Mouse (Mus musculus) MEL (cell line): Measurements from ENCODE around the gene 2410004P03Rik. TPM values are rescaled to one million over a fixed set of nuclear protein-coding genes. Genes with fewer than 3 reads are reported as not detected.
"Not testable (repeated sequence)": the region's sequence is repeated elsewhere in the genome, so short reads cannot be mapped to it uniquely, and the experiment has no call there.

Experiments
- DNase-seq: peaks from one replicate; pipeline ENCODE4 v3.0.0; 2011; ENCODE audit warnings: low read depth, low spot score
- H3K27ac ChIP-seq: 2 replicates; pipeline ENCODE4 v1.5.1; 2012; ENCODE audit warnings: low read depth, mild to moderate bottlenecking, control low read depth, low read length, moderate library complexity; ENCODE audit not compliant: control insufficient read depth
- H3K27me3 ChIP-seq, 2 experiments: fragments of 150-350 bp in 1 of 2; sonication (generic) in 1 of 2; 2 replicates each; pipeline ENCODE4 v1.6.1; 2012; ENCODE audit warnings: low read length in 2 of 2, mild to moderate bottlenecking in 2 of 2, improper control_type of control experiment in 1 of 2, moderate library complexity in 1 of 2; ENCODE audit not compliant: insufficient read depth in 2 of 2, control insufficient read depth in 1 of 2
- H3K36me3 ChIP-seq, 2 experiments: 2 replicates each; pipeline ENCODE4 v1.6.1; 2012 to 2014; ENCODE audit warnings: low read length in 2 of 2, improper control_type of control experiment in 1 of 2, inconsistent platforms in 1 of 2, mild to moderate bottlenecking in 1 of 2; ENCODE audit not compliant: insufficient read depth in 2 of 2, control insufficient read depth in 1 of 2
- H3K4me1 ChIP-seq, 2 experiments: fragments of 150-350 bp in 1 of 2; sonication (generic) in 1 of 2; 2 replicates each; pipeline ENCODE4 v1.6.1; 2012; ENCODE audit warnings: low read length in 2 of 2, improper control_type of control experiment in 1 of 2, mild to moderate bottlenecking in 1 of 2; ENCODE audit not compliant: insufficient read depth in 2 of 2, control insufficient read depth in 1 of 2
- H3K4me3 ChIP-seq, 2 experiments: fragments of 150-350 bp in 1 of 2; sonication (generic) in 1 of 2; 2 replicates each; pipeline ENCODE4 v1.5.1; 2012; ENCODE audit warnings: low read depth in 2 of 2, low read length in 2 of 2, mild to moderate bottlenecking in 2 of 2, moderate library complexity in 2 of 2, control low read depth in 1 of 2, improper control_type of control experiment in 1 of 2; ENCODE audit not compliant: control insufficient read depth in 1 of 2, insufficient read depth in 1 of 2
- H3K79me2 ChIP-seq: 2 replicates; pipeline ENCODE4 v1.6.1; 2012; ENCODE audit warnings: mild to moderate bottlenecking, low read length, moderate library complexity; ENCODE audit not compliant: control insufficient read depth, poor library complexity, insufficient read depth
- H3K9ac ChIP-seq: 2 replicates; pipeline ENCODE4 v1.6.1; 2012; ENCODE audit warnings: low read depth, mild to moderate bottlenecking, control low read depth, low read length, moderate library complexity; ENCODE audit not compliant: control insufficient read depth, poor library complexity, severe bottlenecking
- H3K9me3 ChIP-seq: fragments of 150-350 bp; sonication (generic); replicated peaks from 2 replicates; pipeline ENCODE4 v1.6.1; 2012; ENCODE audit warnings: mild to moderate bottlenecking, low read length, improper control_type of control experiment, moderate library complexity; ENCODE audit not compliant: insufficient read depth
- CHD2 ChIP-seq: IDR thresholded peaks from 2 replicates; pipeline ENCODE4 v1.6.1; 2011; ENCODE audit warnings: low read length, improper control_type of control experiment
- EP300 ChIP-seq, 2 experiments: IDR thresholded peaks; 2 replicates each; pipeline ENCODE4 v1.6.1; 2011; ENCODE audit warnings: improper control_type of control experiment in 2 of 2, low read length in 2 of 2, low read depth in 1 of 2, mild to moderate bottlenecking in 1 of 2
- ETS1 ChIP-seq: IDR thresholded peaks from 2 replicates; pipeline ENCODE4 v1.6.1; 2012; ENCODE audit warnings: low read depth, mild to moderate bottlenecking, inconsistent platforms, low read length, improper control_type of control experiment, moderate library complexity
- GATA1 ChIP-seq: IDR thresholded peaks from 2 replicates; pipeline ENCODE4 v1.6.1; 2011; ENCODE audit warnings: low read depth, low read length, improper control_type of control experiment
- JUND ChIP-seq: IDR thresholded peaks from 2 replicates; pipeline ENCODE4 v1.6.1; 2011; ENCODE audit warnings: low read depth, mild to moderate bottlenecking, improper control_type of control experiment, low read length
- NRF1 ChIP-seq: IDR thresholded peaks from 2 replicates; pipeline ENCODE4 v1.6.1; 2014; ENCODE audit warnings: low read depth, mild to moderate bottlenecking, inconsistent platforms, low read length, improper control_type of control experiment, moderate library complexity; ENCODE audit not compliant: poor library complexity, insufficient read depth, severe bottlenecking
- SIN3A ChIP-seq: IDR thresholded peaks from 2 replicates; pipeline ENCODE4 v1.6.1; 2012; ENCODE audit warnings: low read length, improper control_type of control experiment, inconsistent platforms
- TAL1 ChIP-seq: IDR thresholded peaks from 2 replicates; pipeline ENCODE4 v1.6.1; 2012; ENCODE audit warnings: mild to moderate bottlenecking, inconsistent platforms, low read length, moderate library complexity, mixed read lengths
- TBP ChIP-seq: IDR thresholded peaks from 2 replicates; pipeline ENCODE4 v1.8.0; 2011; ENCODE audit warnings: low read depth, low read length, improper control_type of control experiment
- TCF12 ChIP-seq: IDR thresholded peaks from 2 replicates; pipeline ENCODE4 v1.6.1; 2014; ENCODE audit warnings: low read depth, mild to moderate bottlenecking, inconsistent platforms, low read length, improper control_type of control experiment, moderate library complexity
- polyA plus RNA-seq, 2 experiments: library from polyadenylated mRNA; stranded (reverse) in 1 of 2; unstranded in 1 of 2; fragments of >175 nt in 1 of 2; fragments of >200 nt in 1 of 2; gene quantifications; 2 replicates each; pipeline versions ENCODE4 v1.2.1 to v1.2.4; 2012; ENCODE audit warnings: low replicate concordance in 2 of 2, low read depth in 1 of 2; ENCODE audit not compliant: insufficient read length in 2 of 2, insufficient read depth in 1 of 2, missing spikeins in 1 of 2
- total RNA-seq: library from RNA; depleted of rRNA; stranded (reverse); fragments of 300-350 nt; gene quantifications from 2 replicates; pipeline ENCODE4 v1.2.3, GENCODE M21; 2012

Gene 2410004P03Rik
- total and polyA plus RNA-seq, 3 experiments, result 0.03 TPM; not detected in 2

- peaks cover 0 to 16% of the 10 kb centered on the region in 2 experiments; a peak in 2 of 4 replicates for H3K36me3 ChIP-seq
- TF ChIP-seq TBP (0 out of 2 replicates have a peak, but pooled peaks have one; percentile 29), TCF12 (0 out of 2 replicates have a peak, but pooled peaks have one; percentile 20), EP300 (IDR thresholded peaks at IDR 0.05; ENCODE audit: low read depth in 1 of 2, low read length in 2 of 2) (peak; percentile 70 to 78), GATA1 (peak; percentile 53), NRF1 (no peak), SIN3A (no peak; the same call in 1 of the 2 replicates), ETS1 (peak; percentile 64), JUND (no peak)
- no peaks in the 10 kb centered on the region for H3K27me3 ChIP-seq
- no peak overlapping the region; a peak in 1 of 4 replicates for H3K4me3 ChIP-seq
- no peak overlapping the region for H3K9ac ChIP-seq
- H3K4me1 ChIP-seq, result peaks cover 16 to 30% of the 10 kb centered on the region in 2 experiments
- no peaks in the 10 kb centered on the region for H3K9me3 ChIP-seq
- DNase-seq, result peak; percentile 60
- no peak overlapping the region; the same call in 1 of the 2 replicates for H3K27ac ChIP-seq
- H3K79me2 ChIP-seq, result no peaks in the 10 kb centered on the region
Observed at GRCm38 (mm10) chr12:17024554-17025110, 13.1 kb upstream of the 2410004P03Rik start.

GRCm38 (mm10) chr12:17022145-17022544, 10.6 kb upstream of the 2410004P03Rik start:
- H3K27ac ChIP-seq, result no peak overlapping the region
- TF ChIP-seq ETS1 (0 out of 2 replicates have a peak, but pooled peaks have one; percentile 29), CHD2 (no peak)
- no peaks in the 10 kb centered on the region for H3K9me3 ChIP-seq
- H3K27me3 ChIP-seq, result no peaks in the 10 kb centered on the region
- H3K4me1 ChIP-seq, result peaks cover 16 to 33% of the 10 kb centered on the region in 2 experiments
- H3K79me2 ChIP-seq, result no peaks in the 10 kb centered on the region
- peaks cover 0 to 16% of the 10 kb centered on the region in 2 experiments; a peak in 2 of 4 replicates for H3K36me3 ChIP-seq
- no peak overlapping the region for H3K4me3 ChIP-seq
- H3K9ac ChIP-seq, result no peak overlapping the region
- DNase-seq, result no peak

GRCm38 (mm10) chr12:17021125-17021524, 9.6 kb upstream of the 2410004P03Rik start:
- peak overlapping the region; percentile 82 for H3K27ac ChIP-seq
- H3K9me3 ChIP-seq, H3K79me2 ChIP-seq, H3K27me3 ChIP-seq: not testable (repeated sequence)
- peak overlapping the region; percentile 28 to 40 for H3K4me3 ChIP-seq
- peaks cover 0 to 16% of the 10 kb centered on the region in 2 experiments; a peak in 2 of 4 replicates for H3K36me3 ChIP-seq
- peaks cover 16 to 33% of the 10 kb centered on the region in 2 experiments for H3K4me1 ChIP-seq
- TF ChIP-seq SIN3A (0 out of 2 replicates have a peak, but pooled peaks have one; percentile 18), EP300 (IDR thresholded peaks at IDR 0.05; ENCODE audit: low read depth in 1 of 2, low read length in 2 of 2) (peak in 1 of 2 experiments; percentile 41; a peak in 2 of 4 replicates), TAL1 (peak; percentile 48), TCF12 (peak; percentile 42; the same call in 1 of the 2 replicates), GATA1 (peak; percentile 15; the same call in 1 of the 2 replicates), ETS1 (peak; percentile 89)
- TF ChIP-seq, all 39 proteins: peak for 6; not testable (repeated sequence) for 33
- DNase-seq, result peak; percentile 66
- H3K9ac ChIP-seq, result peak overlapping the region; percentile 47
